Mouse (Mus musculus) stomach, embryonic 16.5 days (tissue): ENCODE data around the gene Cacna1c. TPM values are rescaled to one million over a fixed set of nuclear protein-coding genes. Genes with fewer than 3 reads are reported as not detected.

Experiments
- ATAC-seq: fragments of 200-750 bp; cut with Nextera tagmentation; 2 replicates; pipeline ENCODE4 v1.8.0; 2017; ENCODE audit warnings: moderate number of reproducible peaks, moderate TSS enrichment; ENCODE audit not compliant: insufficient read depth, low FRiP score
- H3K27ac ChIP-seq: fragments of 300-500 bp; sonication (generic); 2 replicates; pipeline ENCODE4 v1.5.1; 2014; ENCODE audit warnings: low read length
- H3K27me3 ChIP-seq: fragments of 300-500 bp; sonication (generic); 2 replicates; pipeline ENCODE4 v1.6.1; 2014; ENCODE audit warnings: low read length, control low read depth, mixed read lengths; ENCODE audit not compliant: control insufficient read depth, insufficient read depth
- H3K36me3 ChIP-seq: fragments of 300-500 bp; sonication (generic); 2 replicates; pipeline ENCODE4 v1.6.1; 2014; ENCODE audit warnings: low read length; ENCODE audit not compliant: control insufficient read depth, insufficient read depth
- H3K4me1 ChIP-seq: fragments of 300-500 bp; sonication (generic); 2 replicates; pipeline ENCODE4 v1.6.1; 2014; ENCODE audit warnings: low read length, control low read depth, mixed read lengths; ENCODE audit not compliant: control insufficient read depth, insufficient read depth
- H3K4me2 ChIP-seq: fragments of 300-500 bp; sonication (generic); 2 replicates; pipeline ENCODE4 v1.6.1; 2014; ENCODE audit warnings: low read depth, low read length, mixed read lengths
- H3K4me3 ChIP-seq: fragments of 300-500 bp; sonication (generic); replicated peaks from 2 replicates; pipeline ENCODE4 v1.5.1; 2014; ENCODE audit warnings: mild to moderate bottlenecking, low read length
- H3K9ac ChIP-seq: fragments of 300-500 bp; sonication (generic); 2 replicates; pipeline ENCODE4 v1.6.1; 2014; ENCODE audit warnings: low read length
- H3K9me3 ChIP-seq: fragments of 300-500 bp; sonication (generic); replicated peaks from 2 replicates; pipeline ENCODE4 v1.6.1; 2016; ENCODE audit warnings: low read length, control low read depth; ENCODE audit not compliant: control insufficient read depth
- WGBS: fragments of 180-500 bp; shearing (Covaris S2); extraction: QIAGEN DNeasy Blood & Tissue Kit; methylation state at CpG from one replicate; pipeline ENCODE4 v1.1.7; 2014; 5-methylcytosine and 5-hydroxymethylcytosine counted together
- polyA plus RNA-seq: library from polyadenylated mRNA; unstranded; fragments of >200 nt; fragmentation: Nextera tagmentation; extraction: Ambion mirVana; gene quantifications from 2 replicates; pipeline ENCODE4 v1.2.1, GENCODE M21; 2015

Cacna1c gene
- polyA plus RNA-seq, 1 experiment from 2014 or later: 4.3 TPM

DNA sequence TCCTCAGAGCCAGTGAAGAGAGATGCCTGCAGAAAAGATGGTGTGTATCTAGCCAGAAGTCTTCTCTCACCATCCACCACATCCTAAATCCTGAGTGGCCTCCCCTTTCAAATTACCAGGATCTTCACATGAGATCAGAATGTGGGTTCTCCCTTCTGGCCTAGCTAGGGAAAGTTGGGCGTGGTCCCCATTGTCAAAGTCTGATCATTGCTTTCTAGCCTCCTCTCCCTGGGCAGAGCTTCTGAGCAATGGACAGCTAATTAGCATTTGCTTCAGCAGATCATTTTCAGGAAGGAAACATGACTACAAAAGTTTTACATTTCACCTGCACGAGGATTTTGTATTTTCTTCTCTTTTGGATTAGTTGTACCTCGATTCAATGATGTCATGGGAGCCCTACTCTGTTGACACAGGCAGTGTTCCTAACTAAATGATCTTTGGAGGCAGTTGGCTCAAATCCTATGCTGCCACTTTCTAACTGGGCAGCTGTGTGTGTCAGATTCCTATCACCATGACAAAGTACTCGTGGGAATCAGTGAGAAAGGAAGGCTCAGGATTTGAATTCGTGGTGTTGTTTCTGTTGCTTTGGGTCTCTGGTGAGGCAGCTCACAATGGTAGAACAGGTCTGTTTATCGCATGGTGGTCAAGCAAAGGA is 554.4 kb downstream of the Cacna1c start:
- H3K36me3 ChIP-seq: peaks cover 5% of the 10 kb centered on the region; the same call in 1 of the 2 replicates
- peaks cover 5% of the 10 kb centered on the region; the same call in 1 of the 2 replicates for H3K9me3 ChIP-seq
- no peaks in the 10 kb centered on the region for H3K4me1 ChIP-seq
- no peaks in the 10 kb centered on the region for H3K27me3 ChIP-seq
- no peak overlapping the region for H3K27ac ChIP-seq
- H3K9ac ChIP-seq: no peak overlapping the region
- ATAC-seq: no peak
- no peak overlapping the region for H3K4me2 ChIP-seq
- WGBS: 69% methylated on average over 6 of the region's 6 CpGs
- no peak overlapping the region for H3K4me3 ChIP-seq

DNA sequence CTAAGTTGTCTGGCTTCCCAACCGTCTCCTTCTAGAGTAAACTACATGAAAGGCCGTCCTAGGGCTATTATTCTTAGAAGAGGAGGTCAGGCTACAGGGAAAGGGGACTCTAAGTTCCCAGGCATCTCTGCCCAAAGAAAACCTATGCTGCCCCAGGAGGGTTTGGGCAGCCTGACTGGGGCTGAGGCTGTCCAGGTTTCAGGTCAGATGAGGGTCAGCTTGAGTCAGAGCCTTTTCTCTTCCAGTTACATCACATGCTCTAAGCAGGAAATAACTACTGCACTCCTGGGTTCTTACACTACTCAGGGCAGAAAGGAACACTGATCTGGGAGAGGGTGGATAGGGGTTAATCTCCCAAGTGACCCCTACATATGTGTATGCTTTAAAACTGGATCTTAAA is 556.4 kb downstream of the Cacna1c start:
- peaks cover 7% of the 10 kb centered on the region; the same call in 1 of the 2 replicates for H3K9me3 ChIP-seq
- no peak overlapping the region for H3K9ac ChIP-seq
- no peak overlapping the region for H3K4me3 ChIP-seq
- H3K36me3 ChIP-seq: peaks cover 5% of the 10 kb centered on the region; the same call in 1 of the 2 replicates
- H3K4me1 ChIP-seq: no peaks in the 10 kb centered on the region
- ATAC-seq: no peak
- WGBS: 36% methylated on average over 2 of the region's 2 CpGs
- no peak overlapping the region for H3K4me2 ChIP-seq
- no peaks in the 10 kb centered on the region for H3K27me3 ChIP-seq
- H3K27ac ChIP-seq: no peak overlapping the region

DNA sequence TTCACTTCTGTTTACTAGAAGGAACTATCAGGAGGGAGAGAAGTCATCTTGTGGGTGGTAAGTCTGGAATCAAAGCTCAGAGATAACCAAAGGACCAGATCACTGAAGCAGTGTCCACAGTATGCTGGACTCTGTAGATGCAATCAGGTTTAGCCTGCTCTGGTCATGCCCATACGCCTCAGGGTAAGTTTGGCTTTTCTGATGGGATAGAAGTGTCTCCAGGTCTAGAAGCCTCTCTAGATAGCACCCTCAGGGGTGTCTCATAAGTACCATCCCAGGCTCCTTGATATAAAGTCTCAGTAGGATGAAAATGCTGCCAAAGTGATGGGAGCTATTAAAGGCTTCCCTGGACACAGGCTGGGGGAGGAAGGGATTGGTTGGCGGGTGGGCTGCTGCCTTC is 557.3 kb downstream of the Cacna1c start:
- no peak overlapping the region for H3K4me2 ChIP-seq
- H3K27me3 ChIP-seq: no peaks in the 10 kb centered on the region
- WGBS: 86% methylated on average over 2 of the region's 2 CpGs
- no peak overlapping the region for H3K27ac ChIP-seq
- H3K9me3 ChIP-seq: peaks cover 7% of the 10 kb centered on the region; the same call in 1 of the 2 replicates
- ATAC-seq: no peak
- peaks cover 5% of the 10 kb centered on the region; the same call in 1 of the 2 replicates for H3K36me3 ChIP-seq
- no peak overlapping the region for H3K4me3 ChIP-seq
- no peaks in the 10 kb centered on the region for H3K4me1 ChIP-seq
- no peak overlapping the region for H3K9ac ChIP-seq

DNA sequence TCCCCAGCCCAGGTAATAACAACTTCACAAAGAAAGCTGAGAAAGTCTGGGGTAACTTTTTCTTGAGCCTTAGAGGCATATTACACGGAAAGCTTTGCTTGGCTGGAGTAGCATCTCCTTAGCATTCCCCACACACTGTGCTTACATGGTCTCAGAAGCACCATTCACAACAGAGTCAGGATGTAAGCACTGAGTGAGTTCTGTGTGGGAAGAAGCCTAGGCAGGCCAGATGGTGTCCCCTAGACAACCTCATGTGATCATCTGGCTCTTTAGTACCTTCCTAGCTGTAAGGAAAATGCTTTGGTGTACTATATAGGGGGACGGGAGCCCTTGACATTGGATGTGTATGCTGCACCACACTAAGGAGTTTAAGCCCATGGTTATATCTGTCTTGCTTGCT is 563.7 kb downstream of the Cacna1c start:
- 87% methylated on average over 2 of the region's 2 CpGs for WGBS
- ATAC-seq: no peak
- Histone ChIP-seq H3K27me3 (no peaks in the 10 kb centered on the region), H3K36me3 (peaks cover 5% of the 10 kb centered on the region; the same call in 1 of the 2 replicates), H3K4me2 (no peak overlapping the region), H3K4me3 (no peak overlapping the region), H3K4me1 (no peaks in the 10 kb centered on the region), H3K27ac (no peak overlapping the region), H3K9me3 (peaks cover 7% of the 10 kb centered on the region; the same call in 1 of the 2 replicates), H3K9ac (no peak overlapping the region)

DNA sequence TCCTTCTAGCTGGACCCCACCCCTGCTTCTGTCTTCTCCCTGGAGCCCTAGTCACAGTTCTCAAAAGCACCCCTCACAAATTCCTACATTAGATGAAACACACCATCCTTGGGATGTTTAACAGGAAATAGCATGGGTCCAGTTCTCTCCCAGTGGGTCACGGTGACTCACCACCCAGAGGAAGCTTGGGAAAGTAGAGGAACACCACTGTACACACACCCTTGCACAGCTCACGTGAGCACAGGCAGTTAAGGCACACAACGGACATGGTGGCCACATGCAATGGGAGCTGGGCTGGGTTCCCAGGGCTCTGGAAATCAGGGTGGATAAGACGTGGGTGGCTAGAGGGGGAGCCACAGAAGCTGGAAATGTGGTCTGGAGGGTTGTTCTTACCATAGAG is 566.2 kb downstream of the Cacna1c start:
- Histone ChIP-seq H3K9me3 (no peaks in the 10 kb centered on the region), H3K27ac (no peak overlapping the region), H3K4me1 (no peaks in the 10 kb centered on the region), H3K4me3 (no peak overlapping the region), H3K27me3 (no peaks in the 10 kb centered on the region), H3K4me2 (no peak overlapping the region), H3K9ac (no peak overlapping the region), H3K36me3 (no peaks in the 10 kb centered on the region)
- no peak for ATAC-seq
- WGBS: 79% methylated on average over 4 of the region's 4 CpGs

DNA sequence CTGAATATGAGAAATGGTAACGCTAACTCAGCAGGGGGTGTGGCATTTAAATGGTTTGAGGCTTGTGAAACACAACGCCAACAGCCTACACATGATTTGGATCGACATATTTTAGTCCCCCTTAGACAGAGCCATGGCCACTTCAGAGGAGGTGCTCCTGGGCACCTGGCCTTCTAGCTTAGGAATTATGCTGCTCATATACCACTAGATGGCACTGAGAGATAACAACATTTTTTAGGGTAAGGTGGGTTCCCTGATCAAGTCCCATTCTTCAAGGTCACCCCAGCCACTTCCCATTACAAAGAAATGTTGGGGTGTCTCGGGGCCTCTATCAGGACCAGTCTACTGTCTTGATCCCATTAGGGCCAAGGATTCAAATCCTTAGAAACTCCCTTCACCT is 570.0 kb downstream of the Cacna1c start:
- Histone ChIP-seq H3K4me2 (no peak overlapping the region), H3K4me1 (no peaks in the 10 kb centered on the region), H3K36me3 (no peaks in the 10 kb centered on the region), H3K4me3 (no peak overlapping the region), H3K27ac (no peak overlapping the region), H3K9ac (no peak overlapping the region), H3K27me3 (no peaks in the 10 kb centered on the region), H3K9me3 (no peaks in the 10 kb centered on the region)
- ATAC-seq: no peak
- 58% methylated on average over 4 of the region's 4 CpGs for WGBS

DNA sequence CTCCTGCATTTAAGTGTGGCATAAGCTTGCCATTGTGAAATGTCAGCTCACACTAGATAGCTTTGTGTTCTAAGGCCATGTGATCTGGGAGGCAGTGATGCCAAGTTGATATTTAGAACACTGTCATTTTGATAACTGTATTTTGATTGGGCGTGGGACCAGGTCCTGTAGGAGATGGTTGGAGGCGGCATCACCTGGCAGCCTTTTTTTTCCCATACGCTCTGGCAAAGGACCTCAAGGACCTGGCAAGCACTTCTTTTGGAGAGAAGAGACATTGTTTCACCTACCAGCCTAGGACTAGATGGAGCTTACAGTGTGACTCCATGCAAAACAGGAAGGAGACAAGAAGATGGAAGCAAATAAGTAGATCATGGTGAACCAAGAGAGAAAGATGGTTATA is 572.6 kb downstream of the Cacna1c start:
- Histone ChIP-seq H3K4me3 (no peak overlapping the region), H3K9ac (no peak overlapping the region), H3K27ac (no peak overlapping the region), H3K4me1 (no peaks in the 10 kb centered on the region), H3K27me3 (no peaks in the 10 kb centered on the region), H3K4me2 (no peak overlapping the region), H3K9me3 (no peaks in the 10 kb centered on the region), H3K36me3 (no peaks in the 10 kb centered on the region)
- ATAC-seq: no peak
- 91% methylated on average over 3 of the region's 3 CpGs for WGBS

DNA sequence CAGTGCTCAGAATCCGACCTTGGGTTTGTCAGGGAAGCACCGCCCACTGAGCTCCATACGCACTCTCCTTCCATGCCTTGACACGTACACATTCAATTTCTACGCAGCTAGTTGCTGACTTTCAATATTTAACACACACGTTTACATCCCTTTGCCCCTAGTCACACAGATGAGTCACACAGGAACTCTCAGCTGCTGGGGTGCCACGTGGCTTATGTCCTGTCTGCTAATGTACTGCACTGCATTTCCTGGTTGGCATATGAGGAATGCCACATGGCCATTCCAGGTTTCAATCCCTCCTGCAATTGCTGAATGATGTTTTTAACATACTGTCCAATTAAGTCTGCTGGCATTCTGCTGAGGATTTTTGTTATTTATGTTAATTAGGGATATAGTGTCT is 574.4 kb downstream of the Cacna1c start:
- Histone ChIP-seq H3K4me2 (no peak overlapping the region), H3K9ac (no peak overlapping the region), H3K27me3 (no peaks in the 10 kb centered on the region), H3K4me3 (no peak overlapping the region), H3K9me3 (no peaks in the 10 kb centered on the region), H3K27ac (no peak overlapping the region; the same call in 1 of the 2 replicates), H3K36me3 (no peaks in the 10 kb centered on the region), H3K4me1 (no peaks in the 10 kb centered on the region)
- 35% methylated on average over 7 of the region's 7 CpGs for WGBS
- peak; percentile 81; the same call in 1 of the 2 replicates for ATAC-seq

DNA sequence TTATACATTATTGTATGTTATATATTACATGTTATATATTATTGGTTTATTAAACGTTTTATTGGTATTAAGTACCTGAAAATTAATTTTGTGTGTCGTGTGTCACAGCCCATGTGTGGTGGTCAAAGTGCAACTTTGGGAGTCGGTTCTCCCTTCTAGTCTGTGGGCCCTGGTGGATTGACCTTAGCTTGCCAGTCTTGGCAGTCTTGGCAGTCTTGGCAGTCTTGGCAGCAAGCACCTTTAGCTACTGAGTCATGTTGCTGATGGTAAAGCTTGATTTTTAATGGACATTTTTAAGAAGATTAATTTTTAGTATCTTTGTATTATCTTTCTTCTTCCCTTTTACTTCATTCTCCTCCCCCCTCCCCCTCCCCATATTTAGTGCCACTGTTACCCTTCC is 574.8 kb downstream of the Cacna1c start:
- Histone ChIP-seq H3K9ac (no peak overlapping the region), H3K4me1 (no peaks in the 10 kb centered on the region), H3K27ac (no peak overlapping the region; the same call in 1 of the 2 replicates), H3K27me3 (no peaks in the 10 kb centered on the region), H3K4me2 (no peak overlapping the region), H3K4me3 (no peak overlapping the region), H3K36me3 (no peaks in the 10 kb centered on the region), H3K9me3 (no peaks in the 10 kb centered on the region)
- ATAC-seq: no peak
- 91% methylated on average over 3 of the region's 3 CpGs for WGBS
